Mouse (Mus musculus): ENCODE measurements at regions not wholly inside any gene's neighbourhood (a gene's known extent, or its start where the extent isn't known, plus 50 kb on each side); places are given as distances from the start of the nearest gene placed in this dataset.
A peak's percentile ranks its signal among the peaks of the same experiment; 100 is the strongest.

DNA sequence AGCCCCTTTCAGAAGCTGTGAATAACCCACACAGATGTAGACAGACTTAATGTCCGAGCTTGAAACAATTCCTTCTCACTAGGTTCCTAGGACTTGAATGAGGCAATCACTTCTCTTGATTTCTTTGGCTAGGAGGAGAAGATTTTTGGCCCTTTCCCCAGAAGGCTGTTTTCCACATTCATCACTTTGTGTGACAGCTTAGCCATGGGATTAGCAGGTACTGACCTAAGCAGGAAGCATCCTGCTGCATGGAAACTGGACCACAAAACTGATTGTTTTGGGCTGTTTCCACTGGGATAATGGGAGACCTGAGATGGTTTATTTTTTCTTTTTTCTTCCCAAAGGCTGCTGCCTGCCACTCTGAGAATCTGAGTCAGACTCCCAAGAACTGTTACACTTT lies 469.3 kb upstream of the Sel1l start:
- no peak for TF ChIP-seq CTCF (IDR thresholded peaks at IDR 0.05; ENCODE audit: extremely low read depth, insufficient read depth, insufficient read length, insufficient replicate concordance)
- TF ChIP-seq POLR2A (IDR thresholded peaks at IDR 0.05; ENCODE audit: low read depth, low read length): no peak
- no peaks in the 10 kb centered on the region for H3K4me1 ChIP-seq (ENCODE audit: control insufficient read depth, insufficient read depth, insufficient read length)
- WGBS: 71% methylated on average over 1 of the region's 1 CpGs
- no peak overlapping the region for H3K4me3 ChIP-seq (ENCODE audit: extremely low read depth, insufficient read depth, insufficient read length)
- H3K27me3 ChIP-seq (ENCODE audit: control insufficient read depth, insufficient read depth, low read length): no peaks in the 10 kb centered on the region
- H3K27ac ChIP-seq (ENCODE audit: insufficient read depth, low read length): no peak overlapping the region
- no peaks in the 10 kb centered on the region for H3K36me3 ChIP-seq (ENCODE audit: control insufficient read depth, insufficient read depth, low read length)
- DNase-seq (ENCODE audit: low read depth in 1 of 2, low spot score in 2 of 2): no peak

DNA sequence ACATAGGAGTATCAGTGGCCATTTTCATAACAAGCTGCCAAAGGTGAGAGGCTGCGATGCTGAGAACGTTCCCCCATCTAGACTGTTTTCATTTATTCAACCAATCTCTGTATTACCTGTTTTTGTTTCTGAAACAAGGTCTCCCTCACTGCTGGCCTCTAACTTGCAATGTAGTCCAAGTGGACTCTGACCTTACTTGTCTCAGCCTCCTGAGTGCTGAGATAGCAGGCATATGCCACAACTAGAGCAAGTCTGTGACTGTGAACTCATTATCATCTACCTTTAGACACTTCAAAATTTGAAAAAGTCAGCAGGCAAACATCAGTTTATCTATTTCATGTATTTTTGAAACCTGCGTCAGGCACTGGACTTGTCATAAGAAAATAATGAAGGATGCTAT lies 468.7 kb upstream of the Sel1l start:
- WGBS: 89% methylated on average over 3 of the region's 3 CpGs

DNA sequence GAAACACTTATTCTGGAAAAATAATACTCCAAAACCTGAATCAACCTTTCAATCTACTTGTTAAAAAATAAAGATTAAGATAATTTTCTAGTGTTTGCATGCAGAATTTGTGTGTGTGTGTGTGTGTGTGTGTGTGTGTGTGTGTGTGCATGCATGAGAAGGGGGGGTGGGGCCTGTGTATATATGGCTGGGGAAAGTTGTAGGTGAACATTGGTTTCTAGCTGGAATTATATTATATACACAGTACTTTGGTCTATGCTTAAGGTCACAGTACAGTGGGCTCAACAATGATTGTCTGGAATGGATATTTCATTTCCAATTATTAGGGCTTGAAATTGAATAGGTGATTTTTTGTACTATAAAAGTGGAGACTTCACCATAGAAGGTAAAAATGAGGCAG lies 467.3 kb upstream of the Sel1l start:
- no peaks in the 10 kb centered on the region for H3K36me3 ChIP-seq (ENCODE audit: control insufficient read depth, insufficient read depth, low read length)
- no peaks in the 10 kb centered on the region for H3K4me1 ChIP-seq (ENCODE audit: control insufficient read depth, insufficient read depth, insufficient read length)
- no peak overlapping the region for H3K27ac ChIP-seq (ENCODE audit: insufficient read depth, low read length)
- TF ChIP-seq CTCF (IDR thresholded peaks at IDR 0.05; ENCODE audit: extremely low read depth, insufficient read depth, insufficient read length, insufficient replicate concordance): no peak
- no peak for TF ChIP-seq POLR2A (IDR thresholded peaks at IDR 0.05; ENCODE audit: low read depth, low read length)
- no peaks in the 10 kb centered on the region for H3K27me3 ChIP-seq (ENCODE audit: control insufficient read depth, insufficient read depth, low read length)
- H3K4me3 ChIP-seq (ENCODE audit: extremely low read depth, insufficient read depth, insufficient read length): no peak overlapping the region
- no peak for DNase-seq (ENCODE audit: low read depth in 1 of 2, low spot score in 2 of 2)

More for the DNA sequence above, 468.7 kb upstream of the Sel1l start:
- Histone ChIP-seq H3K36me3 (ENCODE audit: control insufficient read depth, insufficient read depth, low read length) (no peaks in the 10 kb centered on the region), H3K4me1 (ENCODE audit: control insufficient read depth, insufficient read depth, insufficient read length) (no peaks in the 10 kb centered on the region), H3K4me3 (ENCODE audit: extremely low read depth, insufficient read depth, insufficient read length) (no peak overlapping the region), H3K27ac (ENCODE audit: insufficient read depth, low read length) (no peak overlapping the region), H3K27me3 (ENCODE audit: control insufficient read depth, insufficient read depth, low read length) (no peaks in the 10 kb centered on the region)
- TF ChIP-seq POLR2A (IDR thresholded peaks at IDR 0.05; ENCODE audit: low read depth, low read length): no peak
- no peak for TF ChIP-seq CTCF (IDR thresholded peaks at IDR 0.05; ENCODE audit: extremely low read depth, insufficient read depth, insufficient read length, insufficient replicate concordance)
- DNase-seq (ENCODE audit: low read depth in 1 of 2, low spot score in 2 of 2): no peak

DNA sequence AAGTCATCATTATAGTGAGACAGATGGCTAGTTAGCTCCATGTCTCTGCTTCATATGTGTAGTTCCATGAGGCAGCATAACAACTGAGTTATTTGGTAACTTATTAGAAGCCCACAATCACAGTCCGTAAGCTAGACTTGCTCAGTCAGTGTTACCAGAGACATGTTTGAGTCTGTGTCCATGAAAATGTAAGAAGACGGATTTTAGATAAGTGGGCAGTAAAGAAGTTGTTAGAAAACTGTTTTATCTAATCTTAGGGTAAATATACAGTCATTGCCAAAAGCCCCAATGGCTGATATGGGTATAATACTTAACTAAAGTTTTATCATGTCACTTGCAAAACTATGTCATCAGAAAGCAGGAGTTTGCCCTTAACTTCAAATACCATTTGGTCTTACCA lies 466.9 kb upstream of the Sel1l start:
- TF ChIP-seq POLR2A (IDR thresholded peaks at IDR 0.05; ENCODE audit: low read depth, low read length): no peak
- TF ChIP-seq CTCF (IDR thresholded peaks at IDR 0.05; ENCODE audit: extremely low read depth, insufficient read depth, insufficient read length, insufficient replicate concordance): no peak
- H3K27ac ChIP-seq (ENCODE audit: insufficient read depth, low read length): no peak overlapping the region
- DNase-seq (ENCODE audit: low read depth in 1 of 2, low spot score in 2 of 2): no peak
- H3K36me3 ChIP-seq (ENCODE audit: control insufficient read depth, insufficient read depth, low read length): no peaks in the 10 kb centered on the region
- H3K4me1 ChIP-seq (ENCODE audit: control insufficient read depth, insufficient read depth, insufficient read length): no peaks in the 10 kb centered on the region
- WGBS: 88% methylated on average over 2 of the region's 2 CpGs
- H3K4me3 ChIP-seq (ENCODE audit: extremely low read depth, insufficient read depth, insufficient read length): no peak overlapping the region
- no peaks in the 10 kb centered on the region for H3K27me3 ChIP-seq (ENCODE audit: control insufficient read depth, insufficient read depth, low read length)

DNA sequence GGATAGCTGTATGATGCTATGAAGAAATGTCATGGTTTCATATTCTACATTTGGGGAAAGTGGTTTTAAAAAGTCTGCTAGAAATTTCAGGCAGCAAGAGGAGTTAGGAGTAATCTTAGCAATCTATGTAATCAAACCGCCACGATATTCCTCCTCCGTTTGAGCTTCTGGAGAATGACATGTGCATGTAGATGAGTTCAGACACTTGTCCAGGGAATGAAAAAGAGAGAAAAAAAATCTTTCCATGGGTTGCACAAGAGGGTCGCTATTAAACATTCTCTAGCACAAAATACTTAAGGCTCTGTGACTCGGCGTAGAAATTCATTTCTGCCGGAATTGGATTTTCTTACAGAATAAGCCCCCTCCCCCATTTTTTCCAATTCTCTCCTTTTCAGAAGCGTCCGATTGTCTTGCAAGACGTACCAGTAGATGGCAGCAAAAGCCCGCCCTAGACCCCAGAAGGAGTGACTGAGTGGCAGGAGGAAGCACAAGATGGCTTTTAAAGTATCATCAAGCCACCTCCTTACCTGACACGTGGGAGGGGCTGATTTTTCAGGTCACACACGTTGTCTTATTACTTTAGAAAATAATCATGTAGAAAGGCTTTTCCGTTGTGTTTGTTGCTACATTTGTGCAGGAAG lies 454.1 kb upstream of the Sel1l start:
- H3K4me3 ChIP-seq (ENCODE audit: extremely low read depth, insufficient read depth, insufficient read length): no peak overlapping the region
- H3K36me3 ChIP-seq (ENCODE audit: control insufficient read depth, insufficient read depth, low read length): no peaks in the 10 kb centered on the region
- no peaks in the 10 kb centered on the region for H3K4me1 ChIP-seq (ENCODE audit: control insufficient read depth, insufficient read depth, insufficient read length)
- TF ChIP-seq CTCF (IDR thresholded peaks at IDR 0.05; ENCODE audit: extremely low read depth, insufficient read depth, insufficient read length, insufficient replicate concordance) (peak; percentile 55; the same call in 1 of the 2 replicates), POLR2A (IDR thresholded peaks at IDR 0.05; ENCODE audit: low read depth, low read length) (no peak)
- 29% methylated on average over 14 of the region's 14 CpGs for WGBS
- H3K27me3 ChIP-seq (ENCODE audit: control insufficient read depth, insufficient read depth, low read length): no peaks in the 10 kb centered on the region
- DNase-seq (ENCODE audit: low read depth in 1 of 2, low spot score in 2 of 2): peak; percentile 28 to 29
- no peak overlapping the region for H3K27ac ChIP-seq (ENCODE audit: insufficient read depth, low read length)

DNA sequence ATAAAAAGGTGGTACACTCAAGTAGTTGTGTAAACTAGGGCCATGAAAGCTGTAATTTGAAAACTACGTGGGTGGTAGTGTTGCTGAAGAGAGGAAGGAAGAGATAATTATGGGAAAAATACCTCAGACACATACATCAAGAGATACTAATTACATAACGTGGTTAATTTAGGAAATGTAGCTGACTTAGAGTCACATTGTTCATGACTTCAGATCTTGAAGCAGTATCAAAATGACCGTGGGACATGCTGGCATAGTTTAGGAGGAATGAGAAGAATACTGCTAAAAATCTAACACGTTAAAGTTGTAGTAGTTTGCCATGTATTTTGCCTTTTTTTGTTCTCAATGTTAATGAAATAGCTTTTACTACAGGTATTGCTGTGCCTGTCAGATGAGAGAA lies 445.9 kb upstream of the Sel1l start:
- Histone ChIP-seq H3K36me3 (ENCODE audit: control insufficient read depth, insufficient read depth, low read length) (no peaks in the 10 kb centered on the region), H3K27me3 (ENCODE audit: control insufficient read depth, insufficient read depth, low read length) (no peaks in the 10 kb centered on the region), H3K4me1 (ENCODE audit: control insufficient read depth, insufficient read depth, insufficient read length) (no peaks in the 10 kb centered on the region), H3K27ac (ENCODE audit: insufficient read depth, low read length) (no peak overlapping the region), H3K4me3 (ENCODE audit: extremely low read depth, insufficient read depth, insufficient read length) (no peak overlapping the region)
- 58% methylated on average over 4 of the region's 4 CpGs for WGBS
- DNase-seq (ENCODE audit: low read depth in 1 of 2, low spot score in 2 of 2): no peak
- TF ChIP-seq POLR2A (IDR thresholded peaks at IDR 0.05; ENCODE audit: low read depth, low read length): no peak
- TF ChIP-seq CTCF (IDR thresholded peaks at IDR 0.05; ENCODE audit: extremely low read depth, insufficient read depth, insufficient read length, insufficient replicate concordance): no peak

DNA sequence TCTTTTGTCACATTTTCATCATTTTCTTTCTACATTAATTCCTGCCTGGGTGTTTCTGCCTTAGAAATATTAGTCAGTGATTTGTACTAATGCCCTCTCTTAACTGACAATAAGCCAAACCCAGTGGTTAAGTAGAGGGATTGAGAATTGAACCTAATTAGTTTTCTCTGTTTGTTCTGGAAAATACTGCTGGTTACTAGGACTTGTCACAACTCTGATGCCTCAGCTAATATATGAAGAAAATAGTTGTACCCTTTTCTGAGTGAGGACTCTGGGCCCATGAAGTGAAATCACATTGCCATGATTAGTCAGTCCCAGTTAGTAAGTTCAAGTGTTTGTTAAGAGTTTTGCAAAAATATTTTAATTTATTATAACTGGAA lies 444.4 kb upstream of the Sel1l start:
- Histone ChIP-seq H3K4me1 (ENCODE audit: control insufficient read depth, insufficient read depth, insufficient read length) (no peaks in the 10 kb centered on the region), H3K27ac (ENCODE audit: insufficient read depth, low read length) (no peak overlapping the region), H3K27me3 (ENCODE audit: control insufficient read depth, insufficient read depth, low read length) (no peaks in the 10 kb centered on the region), H3K4me3 (ENCODE audit: extremely low read depth, insufficient read depth, insufficient read length) (no peak overlapping the region), H3K36me3 (ENCODE audit: control insufficient read depth, insufficient read depth, low read length) (no peaks in the 10 kb centered on the region)
- TF ChIP-seq CTCF (IDR thresholded peaks at IDR 0.05; ENCODE audit: extremely low read depth, insufficient read depth, insufficient read length, insufficient replicate concordance): no peak
- DNase-seq (ENCODE audit: low read depth in 1 of 2, low spot score in 2 of 2): no peak
